Mouse (Mus musculus) liver, postnatal 0 days (tissue): Measurements from ENCODE around the gene Hcar2. TPM values are rescaled to one million over a fixed set of nuclear protein-coding genes. Genes with fewer than 3 reads are reported as not detected.

Experiments
- ATAC-seq: fragments of 200-750 bp; cut with Nextera tagmentation; 2 replicates; pipeline ENCODE4 v1.8.0; 2017; ENCODE audit warnings: mild to moderate bottlenecking, moderate library complexity
- DNase-seq: peaks from one replicate; pipeline ENCODE4 v3.0.0-alpha.2; 2016
- H3K27ac ChIP-seq: fragments of 300-500 bp; sonication (generic); 2 replicates; pipeline ENCODE4 v1.5.1; 2014; ENCODE audit warnings: antibody characterized with exemption, moderate library complexity, mild to moderate bottlenecking, low read depth
- H3K27me3 ChIP-seq: fragments of 300-500 bp; sonication (generic); 2 replicates; pipeline ENCODE4 v1.6.1; 2014; ENCODE audit warnings: low read length, control low read depth, mixed read lengths; ENCODE audit not compliant: insufficient read depth
- H3K36me3 ChIP-seq: fragments of 300-500 bp; sonication (generic); replicated peaks from 2 replicates; pipeline ENCODE4 v1.6.1; 2014; ENCODE audit warnings: mild to moderate bottlenecking, control low read depth, low read length, moderate library complexity, mixed read lengths; ENCODE audit not compliant: insufficient read depth
- H3K4me1 ChIP-seq: fragments of 300-500 bp; sonication (generic); 2 replicates; pipeline ENCODE4 v1.6.1; 2014; ENCODE audit warnings: antibody characterized with exemption, mild to moderate bottlenecking, control low read depth; ENCODE audit not compliant: insufficient read depth
- H3K4me2 ChIP-seq: fragments of 300-500 bp; sonication (generic); 2 replicates; pipeline ENCODE4 v1.6.1; 2014; ENCODE audit warnings: low read depth, mild to moderate bottlenecking, low read length, moderate library complexity, mixed read lengths
- H3K4me3 ChIP-seq: fragments of 300-500 bp; sonication (generic); 2 replicates; pipeline ENCODE4 v1.5.1; 2014; ENCODE audit warnings: low read depth, low read length
- H3K9ac ChIP-seq: fragments of 300-500 bp; sonication (generic); replicated peaks from 2 replicates; pipeline ENCODE4 v1.6.1; 2014; ENCODE audit warnings: mild to moderate bottlenecking, moderate library complexity
- H3K9me3 ChIP-seq: fragments of 300-500 bp; sonication (generic); 2 replicates; pipeline ENCODE4 v1.6.1; 2016; ENCODE audit warnings: mild to moderate bottlenecking, control low read depth, low read length, mixed read lengths
- CTCF ChIP-seq: sonication (generic); IDR thresholded peaks from 2 replicates; pipeline ENCODE4 v1.5.1; 2016; ENCODE audit warnings: antibody characterized with exemption, low read depth
- EP300 ChIP-seq: IDR thresholded peaks from 2 replicates; pipeline ENCODE4 v1.6.1; 2016; ENCODE audit warnings: antibody characterized with exemption, low read depth, mild to moderate bottlenecking
- WGBS: fragments of 180-500 bp; shearing (Covaris S2); extraction: QIAGEN DNeasy Blood & Tissue Kit; methylation state at CpG from one replicate; pipeline ENCODE4 v1.1.7; 2014; ENCODE audit not compliant: insufficient replicate concordance; 5-methylcytosine and 5-hydroxymethylcytosine counted together
- polyA plus RNA-seq: library from polyadenylated mRNA; unstranded; fragments of >200 nt; fragmentation: Nextera tagmentation; extraction: Ambion mirVana; gene quantifications from 2 replicates; pipeline ENCODE4 v1.2.1, GENCODE M21; 2015

The Hcar2 gene
- 0.15 and 0.22 TPM in 2 replicates for polyA plus RNA-seq

- TF ChIP-seq CTCF (no peak), EP300 (peak; percentile 34; the same call in 1 of the 2 replicates)
- WGBS: 54% methylated on average over 12 of the region's 12 CpGs
- H3K27ac ChIP-seq: no peak within 1 kb of the TSS
- H3K4me1 ChIP-seq: peaks cover 12% of the 10 kb centered on the region; the same call in 1 of the 2 replicates
- no peak within 1 kb of the TSS for H3K9ac ChIP-seq
- no peak within 1 kb of the TSS for H3K4me3 ChIP-seq
- no peaks in the 10 kb centered on the region for H3K27me3 ChIP-seq
- no peak for DNase-seq
- peak; percentile 73 for ATAC-seq
- H3K36me3 ChIP-seq: no peaks in the 10 kb centered on the region
- H3K4me2 ChIP-seq: peak within 1 kb of the TSS; percentile 8; the same call in 1 of the 2 replicates
- no peaks in the 10 kb centered on the region for H3K9me3 ChIP-seq
Measured at GRCm38 (mm10) chr5:123865365-123865764, at the start of gene Hcar2. TSS of gene Hcar2 (minus strand) at chr5:123865499.

DNA sequence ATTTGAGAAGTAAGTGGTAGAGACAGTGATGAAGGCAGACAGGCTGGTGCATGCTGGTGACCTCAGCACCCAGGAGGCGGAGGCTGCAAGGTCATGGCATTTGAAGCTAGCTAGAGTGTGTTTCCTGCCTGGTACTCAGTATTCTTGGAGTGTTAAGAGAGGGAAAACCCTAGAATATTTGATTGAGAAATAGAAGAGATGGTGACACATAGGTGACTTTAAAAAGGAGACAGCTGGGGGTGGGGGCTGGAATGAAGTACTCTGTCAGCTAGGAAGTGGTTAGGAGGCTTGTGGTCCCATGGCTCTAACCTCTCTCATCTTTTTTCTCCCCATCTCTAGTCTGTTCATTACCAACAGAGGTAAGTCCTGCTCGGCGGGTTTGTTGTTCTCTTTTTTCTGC is 49.6 kb upstream of the Hcar2 start:
- Histone ChIP-seq H3K4me3 (no peak overlapping the region), H3K27me3 (no peaks in the 10 kb centered on the region), H3K36me3 (peaks cover 32% of the 10 kb centered on the region), H3K9ac (no peak overlapping the region), H3K4me1 (no peaks in the 10 kb centered on the region), H3K4me2 (no peak overlapping the region), H3K27ac (no peak overlapping the region), H3K9me3 (no peaks in the 10 kb centered on the region)
- WGBS: 60% methylated on average over 3 of the region's 3 CpGs
- no peak for ATAC-seq
- TF ChIP-seq EP300: no peak
- no peak for TF ChIP-seq CTCF
- peak; percentile 9 for DNase-seq

DNA sequence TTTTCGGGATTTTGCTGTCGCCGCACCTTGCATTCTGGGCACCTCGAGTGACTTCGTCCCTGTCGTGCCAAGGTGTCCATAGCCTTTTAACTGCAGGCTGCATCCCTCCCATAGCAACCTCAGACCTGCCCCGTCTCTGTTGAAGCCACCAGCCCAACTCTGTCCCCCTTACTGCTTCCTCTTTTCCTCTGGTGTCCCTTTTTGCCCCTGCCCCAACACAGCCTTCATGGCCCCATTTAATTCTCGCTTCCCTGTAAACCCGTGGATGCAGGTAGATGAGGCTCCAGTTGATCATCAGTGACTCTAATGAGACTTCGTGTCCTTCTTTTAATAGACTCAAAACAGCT is 42.3 kb upstream of the Hcar2 start:
- peak overlapping the region; percentile 81 for H3K27ac ChIP-seq
- WGBS: 2% methylated on average over 9 of the region's 10 CpGs
- H3K4me1 ChIP-seq: peaks cover 10% of the 10 kb centered on the region
- peak overlapping the region; percentile 93 for H3K4me2 ChIP-seq
- ATAC-seq (no peak), DNase-seq (no peak)
- peak overlapping the region; percentile 98 for H3K9ac ChIP-seq
- H3K36me3 ChIP-seq: peaks cover 21% of the 10 kb centered on the region
- no peaks in the 10 kb centered on the region for H3K27me3 ChIP-seq
- peak overlapping the region; percentile 87 for H3K4me3 ChIP-seq
- no peaks in the 10 kb centered on the region for H3K9me3 ChIP-seq
- TF ChIP-seq CTCF (no peak), EP300 (no peak)

DNA sequence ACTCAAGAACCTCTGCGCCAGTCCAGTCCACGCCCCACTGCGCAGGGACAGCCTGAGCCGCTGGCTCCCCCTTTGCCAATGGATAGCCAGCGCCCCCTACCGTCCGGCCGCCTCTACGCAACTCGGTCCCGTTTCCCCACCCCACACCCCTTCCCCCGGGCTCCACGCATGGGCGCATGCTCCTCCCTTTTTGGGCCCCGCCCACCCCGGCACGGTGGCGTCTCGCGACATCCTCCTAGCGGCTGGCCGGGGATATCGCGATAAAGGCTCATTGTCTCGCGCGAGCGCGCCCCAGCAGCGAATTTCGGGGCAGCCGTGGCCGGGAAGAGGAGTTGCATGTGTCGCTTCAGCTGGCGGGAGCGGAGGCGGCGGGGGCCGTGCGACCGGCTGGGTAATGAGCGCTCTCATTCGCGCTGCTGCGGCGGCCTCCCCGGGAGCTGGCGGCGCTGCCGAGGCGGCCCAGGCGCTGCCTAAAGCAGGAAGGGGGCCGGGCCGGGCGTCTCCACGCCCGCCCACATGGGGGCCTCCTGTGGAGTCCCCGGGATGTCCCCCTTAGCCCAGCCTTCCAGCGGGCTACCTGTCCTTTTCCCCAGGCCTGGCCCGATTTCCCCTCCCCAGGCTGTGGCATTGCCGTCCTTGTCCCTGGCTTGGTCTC is 41.8 kb upstream of the Hcar2 start, which contains the start of gene Denr:
TSS of gene Denr (plus strand) at position 200 of the 655 bp plus-strand sequence.
- H3K9me3 ChIP-seq: no peaks in the 10 kb centered on the region
- WGBS: under 1% methylated on average over 40 of the region's 61 CpGs
- DNase-seq (peak; percentile 100), ATAC-seq (peak; percentile 98)
- H3K27ac ChIP-seq: peak within 1 kb of the TSS; percentile 81
- H3K27me3 ChIP-seq: no peaks in the 10 kb centered on the region
- H3K4me3 ChIP-seq: peak within 1 kb of the TSS; percentile 87
- TF ChIP-seq CTCF (peak; percentile 99), EP300 (peak; percentile 97)
- H3K4me1 ChIP-seq: peaks cover 10% of the 10 kb centered on the region
- peak within 1 kb of the TSS; percentile 93 for H3K4me2 ChIP-seq
- peak within 1 kb of the TSS; percentile 98 for H3K9ac ChIP-seq
- peaks cover 19% of the 10 kb centered on the region for H3K36me3 ChIP-seq

GRCm38 (mm10) chr5:123906146-123906975 is 41.1 kb upstream of the Hcar2 start:
- Histone ChIP-seq H3K9me3 (no peaks in the 10 kb centered on the region), H3K27ac (no peak overlapping the region), H3K27me3 (no peaks in the 10 kb centered on the region), H3K4me2 (peak overlapping the region; percentile 93), H3K4me3 (peak overlapping the region; percentile 87; the same call in 1 of the 2 replicates), H3K4me1 (peaks cover 10% of the 10 kb centered on the region), H3K9ac (no peak overlapping the region), H3K36me3 (peaks cover 19% of the 10 kb centered on the region)
- no peak for DNase-seq
- no peak for ATAC-seq
- TF ChIP-seq CTCF (no peak), EP300 (no peak)
- 61% methylated on average over 17 of the region's 17 CpGs for WGBS

DNA sequence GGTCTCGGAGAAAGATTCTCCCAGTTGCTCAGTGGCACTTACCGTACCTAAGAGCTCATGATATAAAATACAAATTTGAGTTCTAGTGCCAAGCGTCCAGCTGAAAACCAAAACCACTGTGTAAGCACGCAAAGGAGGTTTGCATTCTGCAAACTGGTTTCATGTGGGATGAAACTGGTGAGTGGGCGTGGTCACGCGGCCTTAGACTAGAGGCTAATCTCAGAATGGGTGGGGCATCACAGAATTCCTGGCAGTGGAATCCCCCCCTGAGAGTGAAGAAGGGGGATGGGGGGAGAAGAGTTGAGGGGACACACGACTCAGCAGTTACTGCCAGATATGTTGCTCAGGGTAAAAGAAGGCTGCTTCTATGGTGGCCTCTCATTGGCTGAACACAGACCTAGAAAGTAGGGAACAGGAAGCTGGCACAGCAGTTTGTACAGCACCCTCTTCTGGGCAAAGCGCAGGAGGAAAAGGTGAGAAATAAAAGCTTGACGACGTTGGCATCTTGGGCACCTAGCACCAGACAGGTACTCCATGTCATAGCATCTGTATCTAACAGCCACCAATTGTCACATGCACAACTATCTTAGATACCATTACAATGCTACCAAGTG is 38.9 kb upstream of the Hcar2 start:
- WGBS: 68% methylated on average over 11 of the region's 11 CpGs

More for the DNA sequence above, 38.9 kb upstream of the Hcar2 start:
- H3K4me1 ChIP-seq: peaks cover 10% of the 10 kb centered on the region
- no peaks in the 10 kb centered on the region for H3K27me3 ChIP-seq
- TF ChIP-seq EP300: no peak
- TF ChIP-seq CTCF: peak; percentile 29
- no peaks in the 10 kb centered on the region for H3K9me3 ChIP-seq
- no peak for ATAC-seq
- no peak overlapping the region for H3K27ac ChIP-seq
- peaks cover 3% of the 10 kb centered on the region; the same call in 1 of the 2 replicates for H3K36me3 ChIP-seq
- no peak for DNase-seq
- no peak overlapping the region for H3K9ac ChIP-seq
- no peak overlapping the region for H3K4me3 ChIP-seq
- H3K4me2 ChIP-seq: no peak overlapping the region
